Mouse (Mus musculus) CH12.LX (cell line): Measurements from ENCODE around the gene Ppip5k2. TPM values are rescaled to one million over a fixed set of nuclear protein-coding genes. Genes with fewer than 3 reads are reported as not detected.

Experiments used
- DNase-seq: peaks from one replicate; pipeline ENCODE4 v3.0.0-alpha.2; 2013; ENCODE audit errors: extremely low read depth
- H3K27ac ChIP-seq: 2 replicates; pipeline ENCODE4 v1.5.1; 2012; ENCODE audit warnings: low read depth, mild to moderate bottlenecking, control low read depth, moderate library complexity; ENCODE audit not compliant: insufficient read depth
- H3K27me3 ChIP-seq: replicated peaks from 2 replicates; pipeline ENCODE3; 2012; ENCODE audit warnings: inconsistent platforms
- H3K36me3 ChIP-seq, 2 experiments: replicated peaks in 1 of 2; 2 replicates each; pipeline versions ENCODE3 to v1.6.1; 2012; ENCODE audit warnings: inconsistent platforms in 1 of 2, low read length in 1 of 2, mild to moderate bottlenecking in 1 of 2, mixed read lengths in 1 of 2, moderate library complexity in 1 of 2; ENCODE audit not compliant: control insufficient read depth in 1 of 2, insufficient read depth in 1 of 2
- H3K4me1 ChIP-seq, 2 experiments: 2 replicates each; pipeline ENCODE4 v1.6.1; 2012; ENCODE audit warnings: inconsistent platforms in 1 of 2, moderate library complexity in 1 of 2; ENCODE audit not compliant: insufficient read depth in 2 of 2, control insufficient read depth in 1 of 2
- H3K4me2 ChIP-seq: 2 replicates; pipeline ENCODE4 v1.6.1; 2012; ENCODE audit warnings: low read depth, mild to moderate bottlenecking, control low read depth; ENCODE audit not compliant: poor library complexity, insufficient read depth, severe bottlenecking
- H3K4me3 ChIP-seq, 3 experiments: fragments of 150-350 bp in 1 of 3; sonication (generic) in 1 of 3; replicated peaks in 1 of 3; 2 replicates each; pipeline versions ENCODE3 to v1.5.1; 2011 to 2012; ENCODE audit warnings: low read depth in 2 of 3, low read length in 2 of 3, mild to moderate bottlenecking in 2 of 3, moderate library complexity in 2 of 3, control low read depth in 1 of 3, improper control_type of control experiment in 1 of 3, inconsistent platforms in 1 of 3, mixed read lengths in 1 of 3; ENCODE audit not compliant: poor library complexity in 1 of 3
- H3K79me2 ChIP-seq: replicated peaks from 2 replicates; pipeline ENCODE4 v1.6.1; 2012; ENCODE audit warnings: mild to moderate bottlenecking, moderate library complexity; ENCODE audit not compliant: control insufficient read depth, poor library complexity, insufficient read depth, severe bottlenecking; ENCODE audit errors: extremely low read depth
- H3K9ac ChIP-seq: 2 replicates; pipeline ENCODE4 v1.6.1; 2012; ENCODE audit warnings: low read depth, mild to moderate bottlenecking, control low read depth, moderate library complexity; ENCODE audit not compliant: insufficient read depth
- H3K9me3 ChIP-seq: replicated peaks from 2 replicates; pipeline ENCODE3; 2012; ENCODE audit warnings: low read length, inconsistent platforms, mixed read lengths
- BHLHE40 ChIP-seq: IDR thresholded peaks from 2 replicates; pipeline ENCODE4 v1.6.1; 2011; ENCODE audit warnings: mild to moderate bottlenecking, low read depth, low read length, improper control_type of control experiment
- CHD1 ChIP-seq: IDR thresholded peaks from 2 replicates; pipeline ENCODE4 v1.6.1; 2012; ENCODE audit warnings: low read depth, low read length, improper control_type of control experiment, inconsistent platforms
- CHD2 ChIP-seq: IDR thresholded peaks from 2 replicates; pipeline ENCODE4 v1.6.1; 2011; ENCODE audit warnings: low read length, improper control_type of control experiment
- CTCF ChIP-seq, 2 experiments: IDR thresholded peaks in 1 of 2; conservative IDR thresholded peaks in 1 of 2; 2 replicates each; pipeline ENCODE4 v1.5.1; 2011 to 2012; ENCODE audit warnings: low read depth in 2 of 2, low read length in 2 of 2, improper control_type of control experiment in 1 of 2, inconsistent platforms in 1 of 2, mild to moderate bottlenecking in 1 of 2, moderate library complexity in 1 of 2
- E2F4 ChIP-seq: IDR thresholded peaks from 2 replicates; pipeline ENCODE4 v1.6.1; 2011; ENCODE audit warnings: low read depth, low read length, improper control_type of control experiment; ENCODE audit not compliant: insufficient replicate concordance
- ELF1 ChIP-seq: IDR thresholded peaks from 2 replicates; pipeline ENCODE4 v1.6.1; 2014; ENCODE audit warnings: low read depth, mild to moderate bottlenecking, inconsistent platforms, low read length, improper control_type of control experiment
- EP300 ChIP-seq: IDR thresholded peaks from 2 replicates; pipeline ENCODE4 v1.6.1; 2011; ENCODE audit warnings: low read length, improper control_type of control experiment
- ETS1 ChIP-seq: conservative IDR thresholded peaks from 2 replicates; pipeline ENCODE4 v1.6.1; 2012; ENCODE audit warnings: low read depth, mild to moderate bottlenecking, inconsistent platforms, low read length, improper control_type of control experiment, moderate library complexity
- GABPA ChIP-seq: IDR thresholded peaks from 2 replicates; pipeline ENCODE4 v1.6.1; 2012; ENCODE audit warnings: low read depth, low read length, improper control_type of control experiment, inconsistent platforms; ENCODE audit not compliant: insufficient replicate concordance
- HCFC1 ChIP-seq: IDR thresholded peaks from 2 replicates; pipeline ENCODE4 v1.6.1; 2012; ENCODE audit warnings: low read depth, mild to moderate bottlenecking, inconsistent platforms, low read length, improper control_type of control experiment
- IRF4 ChIP-seq: IDR thresholded peaks from 2 replicates; pipeline ENCODE4 v1.6.1; 2014; ENCODE audit warnings: low read depth, mild to moderate bottlenecking, inconsistent platforms, low read length, improper control_type of control experiment
- JUN ChIP-seq: IDR thresholded peaks from 2 replicates; pipeline ENCODE4 v1.6.1; 2011; ENCODE audit warnings: low read depth, mild to moderate bottlenecking, low read length, improper control_type of control experiment, moderate library complexity; ENCODE audit not compliant: insufficient read depth
- JUND ChIP-seq: conservative IDR thresholded peaks from 2 replicates; pipeline ENCODE4 v1.6.1; 2011; ENCODE audit warnings: low read depth, low read length, improper control_type of control experiment
- KAT2A ChIP-seq: IDR thresholded peaks from 2 replicates; pipeline ENCODE4 v1.6.1; 2012; ENCODE audit warnings: low read length, improper control_type of control experiment, inconsistent platforms; ENCODE audit not compliant: insufficient replicate concordance
- MAFK ChIP-seq: IDR thresholded peaks from 2 replicates; pipeline ENCODE4 v1.6.1; 2011; ENCODE audit warnings: low read length, improper control_type of control experiment; ENCODE audit not compliant: insufficient replicate concordance
- MAX ChIP-seq: IDR thresholded peaks from 2 replicates; pipeline ENCODE4 v1.6.1; 2011; ENCODE audit warnings: low read length, improper control_type of control experiment
- MAZ ChIP-seq: IDR thresholded peaks from 2 replicates; pipeline ENCODE4 v1.6.1; 2012; ENCODE audit warnings: low read depth, mild to moderate bottlenecking, inconsistent platforms, low read length, improper control_type of control experiment, moderate library complexity
- MEF2A ChIP-seq: IDR thresholded peaks from 2 replicates; pipeline ENCODE4 v1.6.1; 2014; ENCODE audit warnings: low read depth, mild to moderate bottlenecking, inconsistent platforms, low read length, improper control_type of control experiment, borderline replicate concordance
- MXI1 ChIP-seq: IDR thresholded peaks from 2 replicates; pipeline ENCODE4 v1.6.1; 2011; ENCODE audit warnings: mild to moderate bottlenecking, low read depth, low read length, improper control_type of control experiment
- MYC ChIP-seq: IDR thresholded peaks from 2 replicates; pipeline ENCODE4 v1.6.1; 2011; ENCODE audit warnings: low read depth, mild to moderate bottlenecking, improper control_type of control experiment, low read length
- NELFE ChIP-seq: IDR thresholded peaks from 2 replicates; pipeline ENCODE4 v1.6.1; 2011; ENCODE audit warnings: low read depth, low read length, improper control_type of control experiment
- NRF1 ChIP-seq: IDR thresholded peaks from 2 replicates; pipeline ENCODE4 v1.6.1; 2014; ENCODE audit warnings: low read depth, mild to moderate bottlenecking, inconsistent platforms, low read length, improper control_type of control experiment, moderate library complexity
- PAX5 ChIP-seq: IDR thresholded peaks from 2 replicates; pipeline ENCODE4 v1.6.1; 2012; ENCODE audit warnings: low read length, inconsistent platforms, mixed read lengths
- POLR2A ChIP-seq: IDR thresholded peaks from 2 replicates; pipeline ENCODE4 v1.6.1; 2011; ENCODE audit warnings: low read depth, mild to moderate bottlenecking, improper control_type of control experiment, low read length
- POLR2AphosphoS2 ChIP-seq: IDR thresholded peaks from 2 replicates; pipeline ENCODE4 v1.6.1; 2011; ENCODE audit warnings: low read depth, low read length, improper control_type of control experiment
- RAD21 ChIP-seq: IDR thresholded peaks from 2 replicates; pipeline ENCODE4 v1.6.1; 2011; ENCODE audit warnings: low read depth, mild to moderate bottlenecking, low read length, improper control_type of control experiment, moderate library complexity
- SIN3A ChIP-seq: IDR thresholded peaks from 2 replicates; pipeline ENCODE4 v1.6.1; 2012; ENCODE audit warnings: low read length, improper control_type of control experiment, inconsistent platforms
- SMC3 ChIP-seq: IDR thresholded peaks from 2 replicates; pipeline ENCODE4 v1.6.1; 2011; ENCODE audit warnings: low read depth, low read length, improper control_type of control experiment
- TBP ChIP-seq: conservative IDR thresholded peaks from 2 replicates; pipeline ENCODE4 v1.6.1; 2011; ENCODE audit warnings: low read depth, low read length, improper control_type of control experiment
- TCF12 ChIP-seq: IDR thresholded peaks from 2 replicates; pipeline ENCODE4 v1.6.1; 2014; ENCODE audit warnings: low read depth, mild to moderate bottlenecking, inconsistent platforms, low read length, improper control_type of control experiment
- UBTF ChIP-seq: IDR thresholded peaks from 2 replicates; pipeline ENCODE4 v1.6.1; 2012; ENCODE audit warnings: low read depth, mild to moderate bottlenecking, inconsistent platforms, low read length, improper control_type of control experiment, moderate library complexity
- USF1 ChIP-seq: IDR thresholded peaks from 2 replicates; pipeline ENCODE4 v1.6.1; 2014; ENCODE audit warnings: low read depth, mild to moderate bottlenecking, inconsistent platforms, low read length, improper control_type of control experiment
- USF2 ChIP-seq: conservative IDR thresholded peaks from 2 replicates; pipeline ENCODE4 v1.6.1; 2011; ENCODE audit warnings: low read depth, low read length, improper control_type of control experiment
- ZC3H11A ChIP-seq: IDR thresholded peaks from 2 replicates; pipeline ENCODE4 v1.6.1; 2012; ENCODE audit warnings: low read depth, mild to moderate bottlenecking, inconsistent platforms, low read length, improper control_type of control experiment
- ZKSCAN1 ChIP-seq: IDR thresholded peaks from 2 replicates; pipeline ENCODE4 v1.6.1; 2012; ENCODE audit warnings: low read depth, inconsistent platforms, low read length, improper control_type of control experiment, borderline replicate concordance
- ZMIZ1 ChIP-seq: IDR thresholded peaks from 2 replicates; pipeline ENCODE4 v1.6.1; 2012; ENCODE audit warnings: low read depth, mild to moderate bottlenecking, inconsistent platforms, low read length, improper control_type of control experiment
- ZNF384 ChIP-seq: IDR thresholded peaks from 2 replicates; pipeline ENCODE4 v1.6.1; 2012; ENCODE audit warnings: low read depth, low read length, improper control_type of control experiment, inconsistent platforms
- dilution Hi-C: fragments of 300-500 bp; cut with MboI; formaldehyde crosslinking; loops from 2 replicates; pipeline ENCODE4 v1.14.3; 2020; ENCODE audit warnings: low sequenced_read_pairs; ENCODE audit not compliant: extremely low pct_unique_long_range_greater_than_20kb, extremely low pct_ligation_motif_present
- in situ Hi-C: fragments of 300-500 bp; cut with MboI; formaldehyde crosslinking; loops from 3 replicates; pipeline ENCODE4 v1.14.3; 2019; ENCODE audit warnings: low sequenced_read_pairs, low pct_ligation_motif_present, low pct_unique_long_range_greater_than_20kb, mixed read lengths
- polyA plus RNA-seq: library from polyadenylated mRNA; unstranded; fragments of >175 nt; gene quantifications from 2 replicates; pipeline ENCODE4 v1.2.1, GENCODE M21; 2012; ENCODE audit warnings: low read depth; ENCODE audit not compliant: insufficient read length
- total RNA-seq, 2 experiments: library from RNA; depleted of rRNA; stranded (reverse); fragments of 300-350 nt in 1 of 2; fragments of >200 nt in 1 of 2; gene quantifications; 2 replicates each; pipeline ENCODE4 v1.2.3; 2012 to 2014

Ppip5k2 gene
- 27.4 and 32.8 TPM in 2 replicates for total RNA-seq (2012; rRNA removed)
- 44.9 and 50.6 TPM in 2 replicates for total RNA-seq (2014; rRNA removed)
- polyA plus RNA-seq: 28.4 and 29.8 TPM in 2 replicates

GRCm38 (mm10) chr1:97769904-97770753 lies at the start of gene Ppip5k2, which contains the start of gene Gin1:
TSS of gene Ppip5k2 (minus strand) at chr1:97770411.
TSS of gene Gin1 (plus strand) at chr1:97770172.
- Histone ChIP-seq H3K4me1 (peaks cover 2 to 29% of the 10 kb centered on the region in 2 experiments; a peak in 2 of 4 replicates), H3K4me3 (peak within 1 kb of the TSS; percentile 89 to 90 (median 90))
- TF ChIP-seq E2F4 (0 out of 2 replicates have a peak, but pooled peaks have one; percentile 13), USF1 (no peak), GABPA (peak; percentile 51; the same call in 1 of the 2 replicates), HCFC1 (peak; percentile 97), USF2 (no peak), IRF4 (peak; percentile 75; the same call in 1 of the 2 replicates), ELF1 (peak; percentile 94), MXI1 (peak; percentile 93), BHLHE40 (peak; percentile 50; the same call in 1 of the 2 replicates), TCF12 (peak; percentile 72), ETS1 (peak; percentile 20; the same call in 1 of the 2 replicates), POLR2A (peak; percentile 77), KAT2A (peak; percentile 94), CHD2 (peak; percentile 99), ZC3H11A (no peak), ZKSCAN1 (no peak), MEF2A (peak; percentile 79), ZNF384 (0 out of 2 replicates have a peak, but pooled peaks have one; percentile 36), RAD21 (no peak), MYC (peak; percentile 48; the same call in 1 of the 2 replicates), CTCF (conservative IDR thresholded peaks at IDR 0.05 in 1 of 2, IDR thresholded peaks at IDR 0.05 in 1 of 2; ENCODE audit: low read depth in 2 of 2, low read length in 2 of 2) (peak in 1 of 2 experiments; percentile 45; a peak in 2 of 4 replicates), MAZ (peak; percentile 86; the same call in 1 of the 2 replicates), SMC3 (no peak), UBTF (peak; percentile 60), PAX5 (no peak), SIN3A (peak; percentile 94), MAX (peak; percentile 72; the same call in 1 of the 2 replicates), CHD1 (no peak), NRF1 (peak; percentile 75), JUND (no peak), JUN (no peak), MAFK (peak; percentile 35; the same call in 1 of the 2 replicates), POLR2AphosphoS2 (no peak), NELFE (peak; percentile 76), ZMIZ1 (peak; percentile 79), TBP (peak; percentile 73; the same call in 1 of the 2 replicates), EP300 (no peak)

More at GRCm38 (mm10) chr1:97769904-97770753, at the start of gene Ppip5k2, which contains the start of gene Gin1:
- H3K79me2 ChIP-seq: peaks cover 30% of the 10 kb centered on the region
- no peaks in the 10 kb centered on the region for H3K9me3 ChIP-seq
- peak within 1 kb of the TSS; percentile 67 for H3K27ac ChIP-seq
- in situ Hi-C loops: no loop called here
- H3K27me3 ChIP-seq: no peaks in the 10 kb centered on the region
- peak; percentile 94 for DNase-seq
- H3K36me3 ChIP-seq: peaks cover 0 to 1% of the 10 kb centered on the region in 2 experiments
- H3K9ac ChIP-seq: peak within 1 kb of the TSS; percentile 60
- dilution Hi-C loops: no loop called here
- H3K4me2 ChIP-seq: peak within 1 kb of the TSS; percentile 93
